ENCODE assay signal across 14 mouse cellular contexts in genomic region chr11:39944196-39944595, GRCm38 (mm10).
"Had no signal": no experiment of that assay in that cellular context is flagged by ENCODE, and none has a peak within 500 bp of the region (broad histone marks: within the 10 kb centered on the region; RNA-seq: fewer than 3 reads in every experiment).

No protein-coding gene starts in this region.

- DNase-seq: forebrain, postnatal 0 days; gastrocnemius, postnatal 14 days; gastrocnemius, postnatal 36 days; heart, adult 11 months; heart, adult 2 months; heart, postnatal 14 days; heart, postnatal 36 days; kidney, adult 11 months; kidney, adult 2 months; kidney, adult 9 months; kidney, postnatal 14 days; kidney, postnatal 36 days; liver; liver, embryonic 13.5 days had no signal
